Mouse (Mus musculus) G1E (cell line): ENCODE measurements around the gene Tent4b. TPM values are rescaled to one million over a fixed set of nuclear protein-coding genes. Genes with fewer than 3 reads are reported as not detected.

Experiments
- ATAC-seq: 2 replicates; pipeline ENCODE4 v1.8.0; 2016; ENCODE audit warnings: mild to moderate bottlenecking; ENCODE audit not compliant: insufficient number of reproducible peaks, poor library complexity, low FRiP score, severe bottlenecking; ENCODE audit errors: extremely low read depth
- DNase-seq: peaks from one replicate; pipeline ENCODE4 v3.0.0; 2012; ENCODE audit warnings: low spot score
- H3K27me3 ChIP-seq: 2 replicates; pipeline ENCODE4 v1.6.1; 2012; ENCODE audit warnings: mild to moderate bottlenecking, low read length, inconsistent platforms; ENCODE audit not compliant: insufficient read depth
- H3K36me3 ChIP-seq: replicated peaks from 2 replicates; pipeline ENCODE3; 2012; ENCODE audit warnings: mild to moderate bottlenecking, inconsistent platforms
- H3K4me1 ChIP-seq: 2 replicates; pipeline ENCODE4 v1.6.1; 2012; ENCODE audit warnings: low read depth, low read length, inconsistent platforms, mixed read lengths; ENCODE audit not compliant: insufficient read depth
- H3K4me3 ChIP-seq: 2 replicates; pipeline ENCODE4 v1.5.1; 2012; ENCODE audit warnings: low read depth, mild to moderate bottlenecking, inconsistent platforms, low read length, moderate library complexity, mixed read lengths
- H3K9me3 ChIP-seq: replicated peaks from 2 replicates; pipeline ENCODE4 v1.6.1; 2012; ENCODE audit warnings: inconsistent platforms
- CTCF ChIP-seq: IDR thresholded peaks from 2 replicates; pipeline ENCODE4 v1.5.1; 2012; ENCODE audit warnings: low read depth, low read length, inconsistent platforms, mixed read lengths
- GATA1 ChIP-seq: IDR thresholded peaks from 2 replicates; pipeline ENCODE4 v1.6.1; 2012; ENCODE audit warnings: borderline replicate concordance, low read length, inconsistent platforms, mixed read lengths
- GATA2 ChIP-seq: IDR thresholded peaks from 2 replicates; pipeline ENCODE4 v1.6.1; 2012; ENCODE audit warnings: low read depth, low read length, inconsistent platforms, borderline replicate concordance
- POLR2AphosphoS5 ChIP-seq: IDR thresholded peaks from 2 replicates; pipeline ENCODE4 v1.6.1; 2012; ENCODE audit warnings: low read depth, low read length, inconsistent platforms; ENCODE audit not compliant: insufficient replicate concordance
- TAL1 ChIP-seq: conservative IDR thresholded peaks from 2 replicates; pipeline ENCODE4 v1.6.1; 2012; ENCODE audit warnings: low read depth, low read length, inconsistent platforms, mixed read lengths
- polyA plus RNA-seq: library from polyadenylated mRNA; stranded (reverse); fragments of >175 nt; gene quantifications from 2 replicates; pipeline ENCODE4 v1.2.3, GENCODE M21; 2012
- total RNA-seq, 2 experiments: library from RNA; stranded (forward) in 1 of 2; stranded (reverse) in 1 of 2; fragments of 200-1000 nt in 1 of 2; fragments of >200 nt in 1 of 2; fragmentation: Nextera tagmentation in 1 of 2; gene quantifications; 2 replicates each; pipeline ENCODE4 v1.2.3; 2014 to 2017

Gene Tent4b
- total and polyA plus RNA-seq, 3 experiments, result 10.3 to 58.6 (median 36.0) TPM

DNA sequence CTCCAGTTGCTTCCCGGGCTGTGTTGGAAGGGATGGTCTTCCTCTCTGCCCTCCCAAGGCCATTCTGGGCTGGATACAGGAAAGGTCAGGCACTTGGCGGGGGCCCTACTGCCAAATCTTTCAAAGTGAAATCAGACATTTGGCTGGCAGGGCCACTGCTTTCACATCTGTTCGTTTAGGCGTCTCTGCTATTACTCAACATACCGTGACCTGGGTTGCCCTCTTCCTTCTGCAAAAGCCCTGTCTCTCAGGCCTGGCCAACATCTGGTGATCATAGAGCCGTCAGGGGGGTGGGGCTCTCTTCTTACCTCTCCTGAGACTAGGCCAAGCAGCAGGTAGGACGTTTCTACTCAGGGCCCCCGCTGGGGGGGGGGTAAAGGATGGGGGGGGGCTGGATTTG, 83.7 kb downstream of the Tent4b start:
- ATAC-seq (peak; percentile 23), DNase-seq (no peak)
- Histone ChIP-seq H3K4me1 (peaks cover 87% of the 10 kb centered on the region), H3K36me3 (peaks cover 76% of the 10 kb centered on the region), H3K9me3 (no peaks in the 10 kb centered on the region), H3K27me3 (no peaks in the 10 kb centered on the region), H3K4me3 (peak overlapping the region; percentile 45; the same call in 1 of the 2 replicates)
- TF ChIP-seq GATA1, result no peak
- no peak for TF ChIP-seq GATA2
- no peak for TF ChIP-seq TAL1
- no peak for TF ChIP-seq POLR2AphosphoS5
- no peak for TF ChIP-seq CTCF

DNA sequence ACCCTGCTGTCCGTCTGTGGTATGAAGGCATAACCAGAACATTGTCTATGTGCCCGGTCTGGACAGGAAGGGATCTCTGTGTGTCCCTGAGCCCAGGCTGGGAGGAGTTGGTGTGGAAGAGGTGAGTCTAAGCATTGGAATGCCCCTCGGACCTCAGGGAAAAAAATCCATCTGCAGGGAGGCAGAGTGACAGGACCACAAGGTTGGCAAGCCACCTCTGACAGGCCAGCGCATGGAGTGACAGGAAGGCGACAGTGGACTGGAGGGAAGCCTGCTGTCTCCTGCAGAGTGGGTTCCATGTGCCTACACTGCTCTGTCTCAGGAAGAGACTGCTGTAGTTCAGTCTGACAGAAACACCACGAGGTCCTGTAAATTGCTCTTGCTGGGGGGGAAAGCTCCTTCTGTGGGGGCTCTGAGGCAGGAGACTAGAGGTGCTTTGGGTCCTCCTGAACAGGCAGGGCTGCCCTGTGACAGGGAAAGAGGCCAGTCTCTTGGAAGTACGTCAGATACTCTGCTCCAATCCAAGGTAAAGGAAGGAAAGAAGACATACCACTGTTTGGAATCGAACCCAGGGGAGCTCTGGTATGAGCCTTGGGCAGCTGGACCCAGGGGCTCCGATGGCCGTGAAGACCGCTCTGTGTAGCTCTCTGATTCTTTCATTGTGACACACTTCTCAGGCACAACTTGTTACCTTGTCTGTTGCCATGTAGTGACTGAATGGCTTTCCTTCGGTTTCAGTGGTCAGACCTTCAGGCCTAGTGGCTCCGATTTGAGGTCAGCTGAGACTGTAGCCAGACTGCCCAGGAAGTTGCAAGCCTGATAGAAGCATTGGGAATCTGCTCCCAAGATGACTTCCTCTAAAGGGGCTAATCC, 84.5 kb downstream of the Tent4b start:
- Histone ChIP-seq H3K9me3 (no peaks in the 10 kb centered on the region), H3K4me3 (peak overlapping the region; percentile 30; the same call in 1 of the 2 replicates), H3K27me3 (no peaks in the 10 kb centered on the region), H3K4me1 (peaks cover 87% of the 10 kb centered on the region), H3K36me3 (peaks cover 76% of the 10 kb centered on the region)
- ATAC-seq, result no peak
- TF ChIP-seq CTCF, result no peak
- TF ChIP-seq POLR2AphosphoS5, result no peak
- no peak for TF ChIP-seq GATA1
- TF ChIP-seq TAL1, result no peak
- no peak for TF ChIP-seq GATA2
- DNase-seq, result no peak

DNA sequence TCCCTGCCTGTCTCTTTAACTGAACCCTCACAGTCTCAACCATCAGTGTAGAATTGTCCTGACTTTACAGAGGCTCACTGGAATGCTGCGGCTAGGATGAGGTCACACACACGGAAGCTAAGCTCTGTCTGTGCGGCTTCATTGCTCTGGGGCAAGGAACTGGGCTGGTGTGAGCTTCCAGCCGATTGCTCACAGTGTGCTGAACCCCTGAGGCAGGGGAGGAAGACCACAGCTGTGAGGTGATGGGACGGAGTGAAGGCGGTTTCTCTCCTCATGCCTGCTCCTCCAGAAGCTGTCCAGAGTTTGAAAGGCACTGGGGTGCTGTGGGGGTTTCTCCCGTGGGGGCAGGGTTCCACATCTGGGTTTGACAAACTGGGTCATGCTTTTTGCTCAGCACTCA, 85.7 kb downstream of the Tent4b start:
- Histone ChIP-seq H3K4me1 (peaks cover 86% of the 10 kb centered on the region), H3K9me3 (no peaks in the 10 kb centered on the region), H3K4me3 (no peak overlapping the region; the same call in 1 of the 2 replicates), H3K36me3 (peaks cover 72% of the 10 kb centered on the region), H3K27me3 (no peaks in the 10 kb centered on the region)
- ATAC-seq (no peak), DNase-seq (no peak)
- TF ChIP-seq GATA2 (no peak), GATA1 (no peak), TAL1 (no peak), POLR2AphosphoS5 (no peak), CTCF (no peak)

DNA sequence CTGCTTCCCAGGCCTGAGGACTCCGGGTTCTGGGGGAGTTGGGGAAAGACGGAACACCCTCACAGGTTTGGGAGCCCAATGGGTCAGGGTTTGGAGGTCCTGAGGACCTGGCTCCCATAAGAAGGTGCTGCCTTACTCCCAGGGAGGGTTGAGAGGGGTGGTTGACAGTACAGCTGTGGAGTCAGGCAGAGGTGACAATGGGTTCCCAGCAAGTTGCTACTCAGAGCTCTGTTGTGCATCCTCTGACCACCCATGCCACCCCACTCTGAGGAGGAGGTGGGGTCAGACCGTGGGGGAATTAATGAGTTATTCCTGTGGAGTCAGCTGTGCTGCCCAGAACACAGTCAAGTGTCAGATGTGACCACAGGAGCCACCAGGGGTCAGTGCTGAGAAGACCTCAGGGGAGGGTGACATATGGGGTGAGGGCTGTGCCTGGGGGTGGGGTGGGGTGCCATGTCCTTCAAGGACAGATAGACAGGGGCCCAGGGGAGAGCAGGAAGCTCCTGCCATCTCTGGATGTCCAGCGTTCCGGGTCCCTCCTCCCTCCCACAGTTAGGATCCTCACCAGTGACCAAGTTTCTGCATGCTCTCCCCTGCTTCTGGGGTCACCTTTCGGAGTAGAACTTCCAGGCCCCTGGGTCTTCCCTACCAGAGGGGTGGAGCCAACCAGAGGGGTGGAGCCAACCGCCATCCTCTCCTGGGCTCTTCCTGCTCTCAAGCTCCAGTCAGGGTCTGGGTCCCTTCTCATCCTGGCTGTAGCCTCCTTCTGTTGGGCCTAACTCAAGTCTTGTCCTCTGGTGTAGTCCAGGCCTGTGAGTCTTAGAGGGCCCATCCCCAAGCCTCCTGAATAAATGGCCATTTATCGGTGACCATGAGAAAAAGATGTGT, 86.7 kb downstream of the Tent4b start:
- H3K36me3 ChIP-seq, result peaks cover 78% of the 10 kb centered on the region
- DNase-seq, result no peak
- no peaks in the 10 kb centered on the region for H3K9me3 ChIP-seq
- no peaks in the 10 kb centered on the region for H3K27me3 ChIP-seq
- H3K4me3 ChIP-seq, result peak overlapping the region; percentile 49; the same call in 1 of the 2 replicates
- ATAC-seq, result no peak
- TF ChIP-seq TAL1, result no peak
- no peak for TF ChIP-seq POLR2AphosphoS5
- TF ChIP-seq CTCF, result 0 out of 2 replicates have a peak, but pooled peaks have one; percentile 11
- H3K4me1 ChIP-seq, result peaks cover 88% of the 10 kb centered on the region

DNA sequence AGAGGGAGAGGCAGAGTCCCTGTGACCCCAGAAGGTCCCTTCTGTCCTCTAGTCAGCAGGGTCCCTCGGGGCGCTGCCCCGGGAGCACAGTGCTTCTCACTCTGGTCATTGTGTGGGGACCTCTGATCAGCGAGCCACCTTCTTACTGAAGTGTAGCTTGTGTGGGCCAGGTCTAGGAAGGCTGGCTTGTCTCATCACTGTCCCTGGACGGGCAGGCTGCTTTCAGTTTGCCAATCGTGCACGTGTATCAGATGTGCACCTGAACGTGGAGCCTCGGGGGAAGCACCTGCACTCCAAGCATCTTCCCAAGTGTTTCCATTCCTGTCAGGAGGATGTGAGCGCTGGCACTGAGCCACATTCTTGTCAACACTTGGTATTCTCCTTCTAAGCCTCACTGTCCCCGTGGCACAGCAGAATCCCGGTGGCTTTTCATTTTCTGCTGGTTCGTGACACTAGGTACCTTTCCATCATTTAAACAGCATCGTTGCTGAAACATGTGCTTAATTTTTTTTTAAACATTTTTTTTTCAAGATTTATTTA, 87.5 kb downstream of the Tent4b start:
- TF ChIP-seq TAL1, result no peak
- no peak for TF ChIP-seq POLR2AphosphoS5
- TF ChIP-seq CTCF, result no peak
- no peak for TF ChIP-seq GATA1
- no peak for TF ChIP-seq GATA2
- Histone ChIP-seq H3K4me3 (peak overlapping the region; percentile 34; the same call in 1 of the 2 replicates), H3K27me3 (no peaks in the 10 kb centered on the region), H3K9me3 (no peaks in the 10 kb centered on the region), H3K36me3 (peaks cover 78% of the 10 kb centered on the region), H3K4me1 (peaks cover 88% of the 10 kb centered on the region)
- DNase-seq (no peak), ATAC-seq (no peak)
